Mouse (Mus musculus) mouse trophoblast stem cell (cell line): ENCODE data around the gene Senp3.

Experiments
- in situ Hi-C, 2 experiments: fragments of 300-500 bp; cut with MseI, MboI; formaldehyde crosslinking; loops; 2 replicates in 1 of 2; 3 replicates in 1 of 2; pipeline ENCODE4 v1.15.1; 2025

Gene Senp3

GRCm38 (mm10) chr11:69682840-69683533 lies 1.1 kb upstream of the Senp3 start:
- in situ Hi-C loops: loop anchor here in 1 of 2 experiments (5.0 kb wide), 1 partner anchor 34 kb away; no protein-coding TSS in a partner anchor

GRCm38 (mm10) chr11:69682209-69682839 lies 440 bp upstream of the Senp3 start:
- in situ Hi-C loops: loop anchor here in 1 of 2 experiments (5.0 kb wide), 1 partner anchor 35 kb away; no protein-coding TSS in a partner anchor

- in situ Hi-C loops: loop anchor here in 1 of 2 experiments (5.0 kb wide), 1 partner anchor 37 kb away; no protein-coding TSS in a partner anchor
Observed at GRCm38 (mm10) chr11:69680136-69680855, 1.6 kb downstream of the Senp3 start.

GRCm38 (mm10) chr11:69679144-69679543 lies 2.7 kb downstream of the Senp3 start:
- in situ Hi-C loops: no loop called here

- in situ Hi-C loops: no loop called here
Observed at GRCm38 (mm10) chr11:69672211-69672706, 9.6 kb downstream of the Senp3 start, which contains the start of gene Eif4a1. Gene Eif4a1 (minus strand): TSS chr11:69672423.

GRCm38 (mm10) chr11:69671726-69672124 lies 10.2 kb downstream of the Senp3 start:
- in situ Hi-C loops: no loop called here

GRCm38 (mm10) chr11:69670786-69671725 lies 10.8 kb downstream of the Senp3 start:
- in situ Hi-C loops: no loop called here

- in situ Hi-C loops: no loop called here
Observed at GRCm38 (mm10) chr11:69666665-69667005, 15.2 kb downstream of the Senp3 start.

- in situ Hi-C loops: no loop called here
Observed at GRCm38 (mm10) chr11:69665961-69666664, 15.8 kb downstream of the Senp3 start, which contains the start of gene Cd68. Gene Cd68 (minus strand): TSS chr11:69666153.

- in situ Hi-C loops: no loop called here
Observed at GRCm38 (mm10) chr11:69665457-69665960, 16.4 kb downstream of the Senp3 start.

GRCm38 (mm10) chr11:69664841-69665240 lies 17.0 kb downstream of the Senp3 start:
- in situ Hi-C loops: no loop called here

GRCm38 (mm10) chr11:69663795-69664194 lies 18.1 kb downstream of the Senp3 start:
- in situ Hi-C loops: no loop called here

GRCm38 (mm10) chr11:69662967-69663671 lies 18.8 kb downstream of the Senp3 start:
- in situ Hi-C loops: no loop called here

GRCm38 (mm10) chr11:69662213-69662966 lies 19.5 kb downstream of the Senp3 start, which contains the start of gene Mpdu1:
Gene Mpdu1 (minus strand): TSS chr11:69662642.
- in situ Hi-C loops: no loop called here

GRCm38 (mm10) chr11:69661221-69661881 lies 20.5 kb downstream of the Senp3 start:
- in situ Hi-C loops: no loop called here

GRCm38 (mm10) chr11:69657462-69657881 lies 24.4 kb downstream of the Senp3 start:
- in situ Hi-C loops: no loop called here

GRCm38 (mm10) chr11:69656617-69657461 lies 25.0 kb downstream of the Senp3 start:
- in situ Hi-C loops: no loop called here
